Mouse (Mus musculus) cerebellum, adult 9-11 months (tissue): Measurements from ENCODE around the gene 4930578C19Rik.
"Not testable (repeated sequence)": the region's sequence is repeated elsewhere in the genome, so short reads cannot be mapped to it uniquely, and the experiment has no call there.

Source experiments
- DNase-seq: peaks from one replicate; pipeline ENCODE4 v3.0.0; 2022

4930578C19Rik gene

GRCm38 (mm10) chrX:18461198-18461601 is at the start of gene 4930578C19Rik:
Gene 4930578C19Rik (minus strand): TSS chrX:18461397.
- DNase-seq = no peak

- no peak for DNase-seq
Observed at GRCm38 (mm10) chrX:18467690-18468089, 6.5 kb upstream of the 4930578C19Rik start.

GRCm38 (mm10) chrX:18462879-18463278 is 1.7 kb upstream of the 4930578C19Rik start:
- DNase-seq = no peak

GRCm38 (mm10) chrX:18451559-18451958 is 9.6 kb downstream of the 4930578C19Rik start:
- DNase-seq = peak; percentile 57

- peak; percentile 79 for DNase-seq
Observed at GRCm38 (mm10) chrX:18442066-18442465, 19.1 kb downstream of the 4930578C19Rik start.

- no peak for DNase-seq
Observed at GRCm38 (mm10) chrX:18425451-18425850, 35.7 kb downstream of the 4930578C19Rik start.

- no peak for DNase-seq
Observed at GRCm38 (mm10) chrX:18423206-18423605, 38.0 kb downstream of the 4930578C19Rik start.

- DNase-seq = peak; percentile 82
Observed at GRCm38 (mm10) chrX:18420161-18420784, 40.9 kb downstream of the 4930578C19Rik start.

- DNase-seq = no peak
Observed at GRCm38 (mm10) chrX:18418977-18419376, 42.2 kb downstream of the 4930578C19Rik start.

- no peak for DNase-seq
Observed at GRCm38 (mm10) chrX:18414560-18414959, 46.6 kb downstream of the 4930578C19Rik start.

- peak; percentile 82 for DNase-seq
Observed at GRCm38 (mm10) chrX:18411071-18411840, 49.9 kb downstream of the 4930578C19Rik start.

- no peak for DNase-seq
Observed at GRCm38 (mm10) chrX:18409598-18409997, 51.6 kb downstream of the 4930578C19Rik start.

GRCm38 (mm10) chrX:18402296-18402695 is 58.9 kb downstream of the 4930578C19Rik start:
- DNase-seq = no peak

- DNase-seq = no peak
Observed at GRCm38 (mm10) chrX:18396700-18397099, 64.5 kb downstream of the 4930578C19Rik start.

GRCm38 (mm10) chrX:18384181-18384580 is 77.0 kb downstream of the 4930578C19Rik start:
- not testable (repeated sequence) for DNase-seq
